ENCODE assay signal across 8 mouse cellular contexts in the genomic region with DNA sequence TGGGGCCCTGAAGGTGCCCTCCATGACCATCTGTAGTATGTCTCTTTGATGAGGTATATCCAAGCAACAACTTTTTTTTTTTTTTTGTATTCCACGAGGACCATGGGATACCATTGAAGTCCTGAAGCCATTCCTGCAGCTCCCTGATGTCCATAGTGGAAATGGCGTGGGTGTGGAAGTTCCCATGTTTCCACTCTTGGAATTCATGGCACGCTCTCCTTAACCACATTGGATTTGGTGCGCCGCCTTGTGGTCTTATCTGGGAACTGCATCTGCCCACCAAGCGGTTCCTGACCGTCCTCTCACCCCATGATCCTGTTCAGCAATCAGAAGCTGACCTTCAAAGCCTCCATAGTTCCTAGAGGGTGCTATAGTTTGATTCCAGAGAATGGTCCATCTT.
DNase-seq lines count a peak whose midpoint lies in the region; ATAC-seq and TF ChIP-seq lines count a peak whose summit lies in the region.

No protein-coding gene starts in this region.

- H3K4me2 ChIP-seq in heart, postnatal 0 days (ENCODE audit: low read depth, low read length), result no peak overlapping the region
- no peak overlapping the region for H3K4me2 ChIP-seq in heart, embryonic 11.5 days
- no peak overlapping the region for H3K4me2 ChIP-seq in midbrain, postnatal 0 days (ENCODE audit: low read depth, low read length, poor library complexity, severe bottlenecking)

- H3K9ac ChIP-seq in heart, postnatal 0 days (replicated peaks; ENCODE audit: low read depth, low read length), result no peak overlapping the region
- H3K9ac ChIP-seq in heart, embryonic 11.5 days (ENCODE audit: low read depth, low read length), result no peak overlapping the region
- no peak overlapping the region for H3K9ac ChIP-seq in midbrain, postnatal 0 days (replicated peaks; ENCODE audit: low read length, poor library complexity, severe bottlenecking)

- no peaks in the 10 kb centered on the region for H3K36me3 ChIP-seq in heart, postnatal 0 days (replicated peaks; ENCODE audit: control insufficient read depth, insufficient read depth, low read length)
- H3K36me3 ChIP-seq in heart, embryonic 11.5 days (ENCODE audit: control insufficient read depth, insufficient read depth, low read length), result no peaks in the 10 kb centered on the region
- H3K36me3 ChIP-seq in G1E (replicated peaks), result no peaks in the 10 kb centered on the region
- H3K36me3 ChIP-seq in midbrain, postnatal 0 days (ENCODE audit: insufficient read depth, low read length), result no peaks in the 10 kb centered on the region

- TF ChIP-seq CTCF in heart, postnatal 0 days (IDR thresholded peaks at IDR 0.05; ENCODE audit: low read depth), result peak; percentile 83
- peak; percentile 98 for TF ChIP-seq CTCF in G1E (IDR thresholded peaks at IDR 0.05; ENCODE audit: low read depth, low read length)
- peak; percentile 81 for TF ChIP-seq CTCF in midbrain, postnatal 0 days (IDR thresholded peaks at IDR 0.05)

- DNase-seq in heart, postnatal 0 days (ENCODE audit: low spot score), result peak; percentile 53
- DNase-seq in G1E (ENCODE audit: low spot score), result no peak
- DNase-seq in cerebellum, adult 11 months, result peak; percentile 59
- peak; percentile 82 for DNase-seq in gastrocnemius, postnatal 10 days
- peak; percentile 65 to 69 for DNase-seq in layer of hippocampus, postnatal 14 days (ENCODE audit: low spot score in 2 of 2)
- peak; percentile 66 for DNase-seq in midbrain, postnatal 0 days (ENCODE audit: low spot score)
- peak; percentile 32 for DNase-seq in thymus, postnatal 0 days (ENCODE audit: low spot score)

- no peaks in the 10 kb centered on the region for H3K27me3 ChIP-seq in heart, postnatal 0 days (ENCODE audit: control insufficient read depth, insufficient read depth, low read length)
- no peaks in the 10 kb centered on the region for H3K27me3 ChIP-seq in heart, embryonic 11.5 days (ENCODE audit: control insufficient read depth, insufficient read depth, low read length)
- H3K27me3 ChIP-seq in G1E (ENCODE audit: insufficient read depth, low read length), result peaks cover 6% of the 10 kb centered on the region; the same call in 1 of the 2 replicates
- H3K27me3 ChIP-seq in midbrain, postnatal 0 days (ENCODE audit: insufficient read depth, low read length), result no peaks in the 10 kb centered on the region

- H3K27ac ChIP-seq in heart, postnatal 0 days (ENCODE audit: low read depth), result no peak overlapping the region
- no peak overlapping the region for H3K27ac ChIP-seq in heart, embryonic 11.5 days (ENCODE audit: low read depth, low read length)
- H3K27ac ChIP-seq in midbrain, postnatal 0 days (ENCODE audit: low read depth, low read length), result no peak overlapping the region

- 19% methylated on average over 7 of the region's 7 CpGs for WGBS in heart, postnatal 0 days
- 13% methylated on average over 7 of the region's 7 CpGs for WGBS in heart, embryonic 11.5 days (ENCODE audit: insufficient replicate concordance)
- WGBS in midbrain, postnatal 0 days, result 16% methylated on average over 7 of the region's 7 CpGs

- no peak for TF ChIP-seq EP300 in heart, postnatal 0 days (IDR thresholded peaks at IDR 0.05; ENCODE audit: low read depth)

- peaks cover 14% of the 10 kb centered on the region for H3K4me1 ChIP-seq in heart, postnatal 0 days (ENCODE audit: control insufficient read depth, insufficient read depth)
- H3K4me1 ChIP-seq in heart, embryonic 11.5 days (ENCODE audit: control insufficient read depth, insufficient read depth, low read length), result peaks cover 3% of the 10 kb centered on the region
- H3K4me1 ChIP-seq in G1E (ENCODE audit: insufficient read depth, low read depth, low read length), result peaks cover 16% of the 10 kb centered on the region
- no peaks in the 10 kb centered on the region for H3K4me1 ChIP-seq in midbrain, postnatal 0 days (ENCODE audit: insufficient read depth, low read length)

- H3K4me3 ChIP-seq in heart, postnatal 0 days (ENCODE audit: low read depth, low read length), result no peak overlapping the region
- no peak overlapping the region for H3K4me3 ChIP-seq in heart, embryonic 11.5 days (ENCODE audit: low read depth, low read length)
- no peak overlapping the region for H3K4me3 ChIP-seq in G1E (ENCODE audit: low read depth, low read length)
- no peak overlapping the region for H3K4me3 ChIP-seq in midbrain, postnatal 0 days (ENCODE audit: low read depth, low read length)

- ATAC-seq in heart, postnatal 0 days (ENCODE audit: insufficient read depth, low read depth), result peak; percentile 14; the same call in 1 of the 2 replicates
- ATAC-seq in heart, embryonic 11.5 days (replicated peaks; ENCODE audit: insufficient number of reproducible peaks, low FRiP score, low TSS enrichment), result no peak
- ATAC-seq in G1E (ENCODE audit: extremely low read depth, insufficient number of reproducible peaks, low FRiP score, poor library complexity, severe bottlenecking), result no peak
- no peak for ATAC-seq in midbrain, postnatal 0 days (ENCODE audit: low FRiP score)

- no peaks in the 10 kb centered on the region for H3K9me3 ChIP-seq in heart, postnatal 0 days (replicated peaks; ENCODE audit: control insufficient read depth, low read length)
- no peaks in the 10 kb centered on the region for H3K9me3 ChIP-seq in heart, embryonic 11.5 days (replicated peaks; ENCODE audit: control insufficient read depth, low read length)
- H3K9me3 ChIP-seq in G1E (replicated peaks), result no peaks in the 10 kb centered on the region
- H3K9me3 ChIP-seq in midbrain, postnatal 0 days (ENCODE audit: low read length), result no peaks in the 10 kb centered on the region
